Mouse (Mus musculus): ENCODE data around the gene Pkdrej. TPM values are rescaled to one million over a fixed set of nuclear protein-coding genes. Genes with fewer than 3 reads are reported as not detected.
A peak's percentile ranks its signal among the peaks of the same experiment; 100 is the strongest.
"Not testable (repeated sequence)": the region's sequence is repeated elsewhere in the genome, so short reads cannot be mapped to it uniquely, and the experiment has no call there.

Pkdrej gene
- total and polyA plus RNA-seq, 2 experiments from 2014 or later, result 0.66 to 2.4 TPM

GRCm38 (mm10) chr15:85787482-85787881, 34.1 kb downstream of the Pkdrej start:
- no peak overlapping the region; the same call in 1 of the 2 replicates for H3K27ac ChIP-seq (ENCODE audit: low read depth)
- no peak overlapping the region for H3K4me2 ChIP-seq (ENCODE audit: low read depth, low read length)
- H3K36me3 ChIP-seq (replicated peaks; ENCODE audit: control insufficient read depth, insufficient read depth, low read length), result peaks cover 11% of the 10 kb centered on the region
- H3K9ac ChIP-seq (replicated peaks; ENCODE audit: low read depth, low read length), result no peak overlapping the region
- ATAC-seq (ENCODE audit: insufficient read depth, low read depth) (no peak), DNase-seq (ENCODE audit: low spot score) (no peak)
- TF ChIP-seq CTCF (IDR thresholded peaks at IDR 0.05; ENCODE audit: low read depth) (no peak), EP300 (IDR thresholded peaks at IDR 0.05; ENCODE audit: low read depth) (no peak)
- no peaks in the 10 kb centered on the region for H3K27me3 ChIP-seq (ENCODE audit: control insufficient read depth, insufficient read depth, low read length)
- H3K4me3 ChIP-seq (ENCODE audit: low read depth, low read length), result no peak overlapping the region
- H3K9me3 ChIP-seq (replicated peaks; ENCODE audit: control insufficient read depth, low read length), result no peaks in the 10 kb centered on the region
- peaks cover 23% of the 10 kb centered on the region for H3K4me1 ChIP-seq (ENCODE audit: control insufficient read depth, insufficient read depth)
- WGBS, result 88% methylated on average over 6 of the region's 6 CpGs

GRCm38 (mm10) chr15:85786711-85787110, 34.8 kb downstream of the Pkdrej start:
- Histone ChIP-seq H3K9ac (replicated peaks; ENCODE audit: low read depth, low read length) (no peak overlapping the region), H3K9me3 (replicated peaks; ENCODE audit: control insufficient read depth, low read length) (no peaks in the 10 kb centered on the region), H3K4me3 (ENCODE audit: low read depth, low read length) (no peak overlapping the region), H3K27me3 (ENCODE audit: control insufficient read depth, insufficient read depth, low read length) (no peaks in the 10 kb centered on the region), H3K4me2 (ENCODE audit: low read depth, low read length) (no peak overlapping the region), H3K27ac (ENCODE audit: low read depth) (no peak overlapping the region), H3K36me3 (replicated peaks; ENCODE audit: control insufficient read depth, insufficient read depth, low read length) (peaks cover 11% of the 10 kb centered on the region), H3K4me1 (ENCODE audit: control insufficient read depth, insufficient read depth) (peaks cover 20% of the 10 kb centered on the region)
- TF ChIP-seq EP300 (IDR thresholded peaks at IDR 0.05; ENCODE audit: low read depth), result no peak
- TF ChIP-seq CTCF (IDR thresholded peaks at IDR 0.05; ENCODE audit: low read depth), result no peak
- DNase-seq (ENCODE audit: low spot score) (peak; percentile 21), ATAC-seq (ENCODE audit: insufficient read depth, low read depth) (peak; percentile 57)
- WGBS, result 37% methylated on average over 5 of the region's 5 CpGs

GRCm38 (mm10) chr15:85784341-85784740, 37.2 kb downstream of the Pkdrej start:
- TF ChIP-seq CTCF (IDR thresholded peaks at IDR 0.05; ENCODE audit: low read depth) (no peak), EP300 (IDR thresholded peaks at IDR 0.05; ENCODE audit: low read depth) (no peak)
- no peak overlapping the region for H3K4me3 ChIP-seq (ENCODE audit: low read depth, low read length)
- no peak overlapping the region for H3K4me2 ChIP-seq (ENCODE audit: low read depth, low read length)
- no peaks in the 10 kb centered on the region for H3K9me3 ChIP-seq (replicated peaks; ENCODE audit: control insufficient read depth, low read length)
- ATAC-seq (ENCODE audit: insufficient read depth, low read depth) (no peak), DNase-seq (ENCODE audit: low spot score) (no peak)
- no peak overlapping the region for H3K9ac ChIP-seq (replicated peaks; ENCODE audit: low read depth, low read length)
- WGBS, result 84% methylated on average over 3 of the region's 3 CpGs
- H3K36me3 ChIP-seq (replicated peaks; ENCODE audit: control insufficient read depth, insufficient read depth, low read length), result no peaks in the 10 kb centered on the region
- H3K27me3 ChIP-seq (ENCODE audit: control insufficient read depth, insufficient read depth, low read length), result no peaks in the 10 kb centered on the region
- no peak overlapping the region for H3K27ac ChIP-seq (ENCODE audit: low read depth)
- H3K4me1 ChIP-seq (ENCODE audit: control insufficient read depth, insufficient read depth), result peaks cover 20% of the 10 kb centered on the region

GRCm38 (mm10) chr15:85783146-85783545, 38.4 kb downstream of the Pkdrej start:
- no peak overlapping the region for H3K4me2 ChIP-seq (ENCODE audit: low read depth, low read length)
- no peaks in the 10 kb centered on the region for H3K36me3 ChIP-seq (replicated peaks; ENCODE audit: control insufficient read depth, insufficient read depth, low read length)
- no peak overlapping the region for H3K4me3 ChIP-seq (ENCODE audit: low read depth, low read length)
- no peak for DNase-seq (ENCODE audit: low spot score)
- H3K9me3 ChIP-seq (replicated peaks; ENCODE audit: control insufficient read depth, low read length), result no peaks in the 10 kb centered on the region
- H3K27me3 ChIP-seq (ENCODE audit: control insufficient read depth, insufficient read depth, low read length), result no peaks in the 10 kb centered on the region
- no peak for TF ChIP-seq EP300 (IDR thresholded peaks at IDR 0.05; ENCODE audit: low read depth)
- 0 out of 2 replicates have a peak, but pooled peaks have one; percentile 6 for TF ChIP-seq CTCF (IDR thresholded peaks at IDR 0.05; ENCODE audit: low read depth)
- H3K4me1 ChIP-seq (ENCODE audit: control insufficient read depth, insufficient read depth), result peaks cover 12% of the 10 kb centered on the region; the same call in 1 of the 2 replicates
- no peak overlapping the region for H3K9ac ChIP-seq (replicated peaks; ENCODE audit: low read depth, low read length)
- H3K27ac ChIP-seq (ENCODE audit: low read depth), result no peak overlapping the region
- 89% methylated on average over 4 of the region's 4 CpGs for WGBS
- ATAC-seq (ENCODE audit: insufficient read depth, low read depth), result no peak

- not testable (repeated sequence) for H3K27me3 ChIP-seq (ENCODE audit: control insufficient read depth, insufficient read depth, low read length); H3K4me3 ChIP-seq (ENCODE audit: low read depth, low read length); H3K27ac ChIP-seq (ENCODE audit: low read depth); DNase-seq (ENCODE audit: low spot score); H3K4me1 ChIP-seq (ENCODE audit: control insufficient read depth, insufficient read depth); H3K36me3 ChIP-seq (replicated peaks; ENCODE audit: control insufficient read depth, insufficient read depth, low read length); H3K9me3 ChIP-seq (replicated peaks; ENCODE audit: control insufficient read depth, low read length); H3K4me2 ChIP-seq (ENCODE audit: low read depth, low read length); H3K9ac ChIP-seq (replicated peaks; ENCODE audit: low read depth, low read length); ATAC-seq (ENCODE audit: insufficient read depth, low read depth)
- 81% methylated on average over 6 of the region's 6 CpGs for WGBS
Measured at GRCm38 (mm10) chr15:85778891-85779290, 42.6 kb downstream of the Pkdrej start.

- Histone ChIP-seq H3K9ac (replicated peaks; ENCODE audit: low read depth, low read length) (no peak overlapping the region), H3K36me3 (replicated peaks; ENCODE audit: control insufficient read depth, insufficient read depth, low read length) (no peaks in the 10 kb centered on the region), H3K27ac (ENCODE audit: low read depth) (peak overlapping the region; percentile 23; the same call in 1 of the 2 replicates), H3K4me3 (ENCODE audit: low read depth, low read length) (no peak overlapping the region), H3K9me3 (replicated peaks; ENCODE audit: control insufficient read depth, low read length) (no peaks in the 10 kb centered on the region), H3K27me3 (ENCODE audit: control insufficient read depth, insufficient read depth, low read length) (no peaks in the 10 kb centered on the region), H3K4me2 (ENCODE audit: low read depth, low read length) (no peak overlapping the region), H3K4me1 (ENCODE audit: control insufficient read depth, insufficient read depth) (peaks cover 8% of the 10 kb centered on the region; the same call in 1 of the 2 replicates)
- DNase-seq (ENCODE audit: low spot score) (peak; percentile 28), ATAC-seq (ENCODE audit: insufficient read depth, low read depth) (peak; percentile 83; the same call in 1 of the 2 replicates)
- TF ChIP-seq EP300 (IDR thresholded peaks at IDR 0.05; ENCODE audit: low read depth) (no peak), CTCF (IDR thresholded peaks at IDR 0.05; ENCODE audit: low read depth) (no peak)
- WGBS, result 52% methylated on average over 5 of the region's 5 CpGs
Measured at GRCm38 (mm10) chr15:85776771-85777170, 44.8 kb downstream of the Pkdrej start.

Measured in heart, postnatal 0 days (tissue).